Mouse (Mus musculus): ENCODE measurements around the gene Mrpl36. TPM values are rescaled to one million over a fixed set of nuclear protein-coding genes. Genes with fewer than 3 reads are reported as not detected.

Gene Mrpl36
- total and polyA plus RNA-seq, 3 experiments: 140 to 147 TPM; not detected in 1

DNA sequence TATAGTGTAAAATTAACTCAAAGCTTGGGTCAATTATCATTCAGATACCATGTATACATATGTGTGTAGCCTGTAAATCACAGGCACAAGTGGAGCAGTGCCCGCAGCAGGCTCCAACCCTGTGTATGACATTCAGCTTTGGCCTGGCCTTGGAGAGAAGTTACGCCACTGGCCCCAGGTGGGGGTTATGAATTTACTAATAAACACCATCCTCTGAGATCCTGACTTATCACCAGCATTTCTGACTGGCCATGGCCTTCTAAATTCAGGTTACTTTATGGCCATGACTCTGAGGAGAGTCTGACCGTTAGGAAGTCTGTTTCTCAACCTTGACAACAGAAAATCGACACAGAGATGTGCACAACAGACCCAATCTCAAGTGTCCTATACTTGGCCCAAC is 4.9 kb upstream of the Mrpl36 start:
- Histone ChIP-seq H3K9me3 (replicated peaks; ENCODE audit: insufficient read depth, low read length) (no peaks in the 10 kb centered on the region), H3K27me3 (ENCODE audit: control insufficient read depth in 1 of 2, insufficient read depth in 2 of 2, low read length in 2 of 2) (no peaks in the 10 kb centered on the region), H3K4me3 (ENCODE audit: control insufficient read depth in 1 of 2, insufficient read depth in 1 of 2, low read depth in 2 of 2, low read length in 2 of 2) (no peak overlapping the region), H3K4me1 (ENCODE audit: control insufficient read depth in 1 of 2, insufficient read depth in 2 of 2, low read length in 2 of 2) (peaks cover 0 to 3% of the 10 kb centered on the region in 2 experiments; a peak in 1 of 4 replicates), H3K9ac (ENCODE audit: control insufficient read depth, low read depth, low read length, poor library complexity, severe bottlenecking) (no peak overlapping the region), H3K36me3 (ENCODE audit: control insufficient read depth in 1 of 2, insufficient read depth in 2 of 2, low read length in 2 of 2) (peaks cover 12% of the 10 kb centered on the region in 2 experiments), H3K27ac (ENCODE audit: control insufficient read depth, low read depth, low read length) (no peak overlapping the region), H3K79me2 (ENCODE audit: control insufficient read depth, insufficient read depth, low read length, poor library complexity) (peaks cover 29% of the 10 kb centered on the region)
- no peak for DNase-seq (ENCODE audit: low read depth, low spot score)
- TF ChIP-seq RCOR1 (IDR thresholded peaks at IDR 0.05; ENCODE audit: low read depth, low read length): no peak
- no peak for TF ChIP-seq TBP (IDR thresholded peaks at IDR 0.05; ENCODE audit: low read depth, low read length)
- TF ChIP-seq NELFE (IDR thresholded peaks at IDR 0.05; ENCODE audit: low read depth, low read length): no peak
- no peak for TF ChIP-seq SIN3A (IDR thresholded peaks at IDR 0.05; ENCODE audit: low read length)
- no peak for TF ChIP-seq E2F4 (IDR thresholded peaks at IDR 0.05; ENCODE audit: borderline replicate concordance, low read depth, low read length)
- TF ChIP-seq TCF12 (IDR thresholded peaks at IDR 0.05; ENCODE audit: low read depth, low read length): no peak
- no peak for TF ChIP-seq POLR2AphosphoS5 (IDR thresholded peaks at IDR 0.05; ENCODE audit: borderline replicate concordance, low read depth, low read length)
- no peak for TF ChIP-seq MYC (IDR thresholded peaks at IDR 0.05; ENCODE audit: low read depth, low read length)
- TF ChIP-seq CHD1 (IDR thresholded peaks at IDR 0.05; ENCODE audit: low read depth, low read length): no peak
- no peak for TF ChIP-seq RAD21 (IDR thresholded peaks at IDR 0.05; ENCODE audit: low read depth, low read length)
- no peak for TF ChIP-seq KAT2A (conservative IDR thresholded peaks at IDR 0.05; ENCODE audit: low read depth, low read length)
- TF ChIP-seq MAFK (IDR thresholded peaks at IDR 0.05; ENCODE audit: borderline replicate concordance, low read depth, low read length): no peak
- TF ChIP-seq MYB (IDR thresholded peaks at IDR 0.05; ENCODE audit: low read depth, low read length): no peak
- TF ChIP-seq MXI1 (IDR thresholded peaks at IDR 0.05; ENCODE audit: low read depth, low read length): no peak
- TF ChIP-seq BHLHE40 (IDR thresholded peaks at IDR 0.05; ENCODE audit: borderline replicate concordance, low read depth, low read length): no peak
- no peak for TF ChIP-seq ZMIZ1 (IDR thresholded peaks at IDR 0.05; ENCODE audit: low read depth, low read length)

DNA sequence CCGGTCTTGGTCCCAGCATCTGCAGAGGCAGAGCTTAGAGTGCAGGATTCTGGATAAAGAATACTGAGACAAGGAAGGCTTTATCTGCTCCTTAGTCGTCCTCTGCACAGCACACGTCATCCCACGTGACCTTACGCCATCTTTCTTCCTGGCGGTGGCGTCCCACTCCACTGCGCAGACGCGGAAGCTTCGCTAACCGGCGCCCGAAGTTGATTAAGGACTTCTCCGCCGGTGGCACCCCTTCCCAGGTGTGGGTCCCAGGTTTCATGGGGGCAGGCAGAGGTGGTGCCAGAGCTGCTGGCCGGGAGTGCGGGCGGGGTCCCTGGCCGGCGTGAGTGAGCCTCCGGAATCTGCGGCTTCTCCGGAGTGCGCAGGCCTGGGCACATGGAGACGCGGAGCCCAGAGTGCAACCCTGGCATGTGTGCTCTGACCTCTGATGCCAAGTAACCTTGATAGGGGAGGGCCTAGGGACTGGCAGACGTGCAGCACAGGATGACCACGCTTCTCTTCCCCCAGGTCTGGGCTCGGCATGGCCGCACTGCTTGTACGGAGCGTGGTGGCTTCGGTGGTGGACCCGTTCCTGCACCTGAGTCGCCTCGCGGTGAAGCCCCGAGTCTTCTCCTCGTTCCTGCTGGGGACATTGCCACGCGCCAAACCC is 2.7 kb downstream of the Mrpl36 start:
- Histone ChIP-seq H3K79me2 (ENCODE audit: control insufficient read depth, insufficient read depth, low read length, poor library complexity) (peaks cover 22% of the 10 kb centered on the region), H3K27me3 (ENCODE audit: control insufficient read depth in 1 of 2, insufficient read depth in 2 of 2, low read length in 2 of 2) (no peaks in the 10 kb centered on the region), H3K9me3 (replicated peaks; ENCODE audit: insufficient read depth, low read length) (no peaks in the 10 kb centered on the region), H3K36me3 (ENCODE audit: control insufficient read depth in 1 of 2, insufficient read depth in 2 of 2, low read length in 2 of 2) (peaks cover 0 to 28% of the 10 kb centered on the region in 2 experiments; a peak in 3 of 4 replicates), H3K4me1 (ENCODE audit: control insufficient read depth in 1 of 2, insufficient read depth in 2 of 2, low read length in 2 of 2) (peaks cover 0 to 9% of the 10 kb centered on the region in 2 experiments; a peak in 3 of 4 replicates), H3K9ac (ENCODE audit: control insufficient read depth, low read depth, low read length, poor library complexity, severe bottlenecking) (peak overlapping the region; percentile 93), H3K27ac (ENCODE audit: control insufficient read depth, low read depth, low read length) (peak overlapping the region; percentile 55), H3K4me3 (ENCODE audit: control insufficient read depth in 1 of 2, insufficient read depth in 1 of 2, low read depth in 2 of 2, low read length in 2 of 2) (peak overlapping the region; percentile 92 to 93)
- peak; percentile 95 for DNase-seq (ENCODE audit: low read depth, low spot score)
- TF ChIP-seq NRF1 (IDR thresholded peaks at IDR 0.05; ENCODE audit: insufficient read depth, low read depth, low read length, poor library complexity, severe bottlenecking): peak; percentile 89
- no peak for TF ChIP-seq RCOR1 (IDR thresholded peaks at IDR 0.05; ENCODE audit: low read depth, low read length)
- no peak for TF ChIP-seq MEF2A (IDR thresholded peaks at IDR 0.05; ENCODE audit: extremely low read depth, insufficient replicate concordance, low read depth, low read length, poor library complexity, severe bottlenecking)
- TF ChIP-seq TBP (IDR thresholded peaks at IDR 0.05; ENCODE audit: low read depth, low read length): peak; percentile 88
- peak; percentile 96 for TF ChIP-seq SIN3A (IDR thresholded peaks at IDR 0.05; ENCODE audit: low read length)
- peak; percentile 79 for TF ChIP-seq BHLHE40 (IDR thresholded peaks at IDR 0.05; ENCODE audit: borderline replicate concordance, low read depth, low read length)
- peak; percentile 99 for TF ChIP-seq USF1 (IDR thresholded peaks at IDR 0.05; ENCODE audit: low read depth, low read length)
- no peak for TF ChIP-seq TAL1 (IDR thresholded peaks at IDR 0.05; ENCODE audit: low read length)
- TF ChIP-seq ZNF384 (IDR thresholded peaks at IDR 0.05; ENCODE audit: low read depth, low read length): peak; percentile 47; the same call in 1 of the 2 replicates
- TF ChIP-seq HCFC1 (IDR thresholded peaks at IDR 0.05; ENCODE audit: low read depth, low read length): peak; percentile 98
- peak; percentile 56; the same call in 1 of the 2 replicates for TF ChIP-seq MYB (IDR thresholded peaks at IDR 0.05; ENCODE audit: low read depth, low read length)
- peak; percentile 78 for TF ChIP-seq GATA1 (IDR thresholded peaks at IDR 0.05; ENCODE audit: low read depth, low read length)
- peak; percentile 88 for TF ChIP-seq MYC (IDR thresholded peaks at IDR 0.05; ENCODE audit: low read depth, low read length)
- TF ChIP-seq EP300 (IDR thresholded peaks at IDR 0.05; ENCODE audit: low read depth in 1 of 2, low read length in 2 of 2): peak in 1 of 2 experiments; percentile 54; a peak in 2 of 4 replicates
- TF ChIP-seq MAZ (IDR thresholded peaks at IDR 0.05; ENCODE audit: low read depth, low read length): 0 out of 2 replicates have a peak, but pooled peaks have one; percentile 21
- TF ChIP-seq POLR2AphosphoS2 (IDR thresholded peaks at IDR 0.05; ENCODE audit: low read length): peak; percentile 82
- peak; percentile 70 to 91; a peak in 3 of 4 replicates for TF ChIP-seq USF2 (IDR thresholded peaks at IDR 0.05; ENCODE audit: borderline replicate concordance in 1 of 2, insufficient read depth in 1 of 2, low read depth in 1 of 2, low read length in 2 of 2)
- TF ChIP-seq TCF12 (IDR thresholded peaks at IDR 0.05; ENCODE audit: low read depth, low read length): peak; percentile 67
- peak; percentile 98 for TF ChIP-seq ELF1 (IDR thresholded peaks at IDR 0.05; ENCODE audit: low read depth, low read length)
- TF ChIP-seq ZMIZ1 (IDR thresholded peaks at IDR 0.05; ENCODE audit: low read depth, low read length): peak; percentile 85
